Mouse (Mus musculus) liver, embryonic 14.5 days (tissue): ENCODE results near the gene Pheta1. TPM values are rescaled to one million over a fixed set of nuclear protein-coding genes. Genes with fewer than 3 reads are reported as not detected.

Experiments used
- ATAC-seq: fragments of 200-750 bp; cut with Nextera tagmentation; 2 replicates; pipeline ENCODE4 v1.8.0; 2017; ENCODE audit warnings: moderate number of reproducible peaks, mild to moderate bottlenecking, moderate library complexity; ENCODE audit not compliant: insufficient read depth
- DNase-seq, 3 experiments: peaks; one replicate each; pipeline ENCODE4 v3.0.0-alpha.2; 2012 to 2013; ENCODE audit warnings: low read depth in 3 of 3, low spot score in 3 of 3
- H3K27ac ChIP-seq: fragments of 300-500 bp; sonication (generic); 2 replicates; pipeline ENCODE4 v1.5.1; 2014; ENCODE audit warnings: moderate library complexity, mild to moderate bottlenecking, control low read depth, inconsistent platforms
- H3K27me3 ChIP-seq: fragments of 300-500 bp; sonication (generic); 2 replicates; pipeline ENCODE4 v1.6.1; 2014; ENCODE audit warnings: mild to moderate bottlenecking, low read length, moderate library complexity; ENCODE audit not compliant: control insufficient read depth, insufficient read depth
- H3K36me3 ChIP-seq: fragments of 300-500 bp; sonication (generic); replicated peaks from 2 replicates; pipeline ENCODE4 v1.6.1; 2014; ENCODE audit warnings: low read depth; ENCODE audit not compliant: control insufficient read depth, insufficient read depth
- H3K4me1 ChIP-seq, 2 experiments: fragments of 200-500 bp in 1 of 2; fragments of 300-500 bp in 1 of 2; sonication (generic) in 1 of 2; replicated peaks; 2 replicates each; pipeline ENCODE4 v1.6.1; 2012 to 2014; ENCODE audit warnings: antibody characterized with exemption in 1 of 2, inconsistent platforms in 1 of 2, low read length in 1 of 2; ENCODE audit not compliant: control insufficient read depth in 2 of 2, insufficient read depth in 2 of 2
- H3K4me2 ChIP-seq: fragments of 300-500 bp; sonication (generic); 2 replicates; pipeline ENCODE4 v1.6.1; 2014; ENCODE audit warnings: low read depth, mild to moderate bottlenecking, control low read depth, moderate library complexity
- H3K4me3 ChIP-seq, 2 experiments: fragments of 200-500 bp in 1 of 2; fragments of 300-500 bp in 1 of 2; sonication (generic) in 1 of 2; 2 replicates each; pipeline ENCODE4 v1.5.1; 2012 to 2014; ENCODE audit warnings: low read depth in 2 of 2, low read length in 2 of 2, mild to moderate bottlenecking in 2 of 2, control low read depth in 1 of 2, inconsistent platforms in 1 of 2, moderate library complexity in 1 of 2; ENCODE audit not compliant: insufficient read depth in 1 of 2
- H3K9ac ChIP-seq: fragments of 300-500 bp; sonication (generic); replicated peaks from 2 replicates; pipeline ENCODE4 v1.6.1; 2014; ENCODE audit warnings: mild to moderate bottlenecking, control low read depth, moderate library complexity
- H3K9me3 ChIP-seq: fragments of 300-500 bp; sonication (generic); 2 replicates; pipeline ENCODE4 v1.6.1; 2016; ENCODE audit warnings: low read length, mixed read lengths; ENCODE audit not compliant: control insufficient read depth
- CTCF ChIP-seq: IDR thresholded peaks from 2 replicates; pipeline ENCODE4 v1.5.1; 2016; ENCODE audit warnings: antibody characterized with exemption, low read depth, control low read depth
- EP300 ChIP-seq: IDR thresholded peaks from 2 replicates; pipeline ENCODE4 v1.6.1; 2016; ENCODE audit warnings: antibody characterized with exemption, low read depth
- WGBS: fragments of 180-500 bp; shearing (Covaris S2); extraction: QIAGEN DNeasy Blood & Tissue Kit; methylation state at CpG from one replicate; pipeline ENCODE4 v1.1.7; 2014; ENCODE audit not compliant: insufficient replicate concordance; 5-methylcytosine and 5-hydroxymethylcytosine counted together
- polyA plus RNA-seq, 2 experiments: library from polyadenylated mRNA; depleted of rRNA in 1 of 2; stranded (reverse) in 1 of 2; unstranded in 1 of 2; fragments of >200 nt; fragmentation: Nextera tagmentation in 1 of 2; extraction: Ambion mirVana in 1 of 2; gene quantifications; 2 replicates each; pipeline versions ENCODE4 v1.2.1 to v1.2.3; 2012 to 2014

Pheta1 gene
- polyA plus RNA-seq, 2 experiments: 2.4 to 2.6 TPM

GRCm38 (mm10) chr5:121834991-121835747, 13.6 kb upstream of the Pheta1 start:
- Histone ChIP-seq H3K9ac (peak overlapping the region; percentile 77), H3K27ac (peak overlapping the region; percentile 34; the same call in 1 of the 2 replicates), H3K36me3 (no peaks in the 10 kb centered on the region), H3K4me1 (peaks cover 28 to 31% of the 10 kb centered on the region in 2 experiments), H3K4me2 (peak overlapping the region; percentile 84), H3K9me3 (no peaks in the 10 kb centered on the region), H3K4me3 (peak overlapping the region; percentile 80 to 92), H3K27me3 (peaks cover 3% of the 10 kb centered on the region; the same call in 1 of the 2 replicates)
- no peak for DNase-seq
- ATAC-seq: no peak
- WGBS: 9% methylated on average over 12 of the region's 12 CpGs
- TF ChIP-seq CTCF (no peak), EP300 (no peak)

- ATAC-seq (peak; percentile 24), DNase-seq (no peak)
- Histone ChIP-seq H3K4me2 (peak overlapping the region; percentile 84), H3K27ac (peak overlapping the region; percentile 48), H3K4me3 (peak overlapping the region; percentile 80 to 92), H3K27me3 (peaks cover 3% of the 10 kb centered on the region; the same call in 1 of the 2 replicates), H3K4me1 (peaks cover 27 to 31% of the 10 kb centered on the region in 2 experiments), H3K36me3 (no peaks in the 10 kb centered on the region), H3K9me3 (no peaks in the 10 kb centered on the region), H3K9ac (peak overlapping the region; percentile 77)
- TF ChIP-seq CTCF (no peak), EP300 (no peak)
- under 1% methylated on average over 51 of the region's 51 CpGs for WGBS
These were observed 12.7 kb upstream of the Pheta1 start for GRCm38 (mm10) chr5:121835949-121836691.

- no peaks in the 10 kb centered on the region for H3K9me3 ChIP-seq
- under 1% methylated on average over 73 of the region's 77 CpGs for WGBS
- H3K27ac ChIP-seq: peak overlapping the region; percentile 65
- H3K27me3 ChIP-seq: peaks cover 3% of the 10 kb centered on the region; the same call in 1 of the 2 replicates
- DNase-seq (peak; percentile 82 to 87 (median 84)), ATAC-seq (peak; percentile 85)
- peak overlapping the region; percentile 80 to 92 for H3K4me3 ChIP-seq
- TF ChIP-seq CTCF: no peak
- no peak for TF ChIP-seq EP300
- peak overlapping the region; percentile 84 for H3K4me2 ChIP-seq
- H3K36me3 ChIP-seq: no peaks in the 10 kb centered on the region
- H3K4me1 ChIP-seq: peaks cover 27 to 31% of the 10 kb centered on the region in 2 experiments
- peak overlapping the region; percentile 77 for H3K9ac ChIP-seq
These were observed 11.9 kb upstream of the Pheta1 start for GRCm38 (mm10) chr5:121836692-121837415.

- peak within 1 kb of the TSS; percentile 80 to 92 for H3K4me3 ChIP-seq
- H3K27ac ChIP-seq: peak within 1 kb of the TSS; percentile 65
- H3K9ac ChIP-seq: peak within 1 kb of the TSS; percentile 77
- no peaks in the 10 kb centered on the region for H3K36me3 ChIP-seq
- ATAC-seq: peak; percentile 6; the same call in 1 of the 2 replicates
- no peak for DNase-seq
- peaks cover 3% of the 10 kb centered on the region; the same call in 1 of the 2 replicates for H3K27me3 ChIP-seq
- peak within 1 kb of the TSS; percentile 84 for H3K4me2 ChIP-seq
- H3K9me3 ChIP-seq: no peaks in the 10 kb centered on the region
- under 1% methylated on average over 35 of the region's 35 CpGs for WGBS
- TF ChIP-seq EP300 (no peak), CTCF (peak; percentile 13; the same call in 1 of the 2 replicates)
- H3K4me1 ChIP-seq: peaks cover 28 to 31% of the 10 kb centered on the region in 2 experiments
These were observed 11.1 kb upstream of the Pheta1 start, which contains the start of gene Sh2b3 for GRCm38 (mm10) chr5:121837441-121838340. Gene Sh2b3, minus strand, starts transcription at chr5:121837646.
